Mouse (Mus musculus) layer of hippocampus, adult 9-10 months (tissue): ENCODE measurements at regions not wholly inside any gene's neighbourhood (a gene's known extent, or its start where the extent isn't known, plus 50 kb on each side); places are given as distances from the start of the nearest gene placed in this dataset.
A peak's percentile ranks its signal among the peaks of the same experiment; 100 is the strongest.

ENCODE experiments used
- DNase-seq: peaks from one replicate; pipeline ENCODE4 v3.0.0; 2022; ENCODE audit warnings: low spot score

DNA sequence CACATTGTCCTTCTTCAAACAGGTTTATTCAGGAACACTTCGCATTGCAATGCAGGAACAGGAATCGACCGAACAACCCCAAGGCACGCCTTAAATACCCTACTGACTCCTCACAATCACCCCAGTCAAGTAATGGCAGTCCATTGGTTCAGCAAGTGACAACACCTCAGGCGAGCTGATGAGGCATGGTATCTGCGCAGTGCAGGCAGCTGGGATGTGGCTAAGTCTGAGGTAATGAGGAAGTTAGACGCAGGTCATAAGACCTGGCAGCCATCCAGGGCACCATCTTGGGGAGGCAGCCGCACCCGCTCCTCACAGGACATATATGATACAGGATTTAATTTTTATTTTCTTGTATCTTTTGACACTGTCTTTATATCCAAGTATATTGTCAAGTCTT is 1251.6 kb downstream of the Basp1 start:
- DNase-seq, result no peak

DNA sequence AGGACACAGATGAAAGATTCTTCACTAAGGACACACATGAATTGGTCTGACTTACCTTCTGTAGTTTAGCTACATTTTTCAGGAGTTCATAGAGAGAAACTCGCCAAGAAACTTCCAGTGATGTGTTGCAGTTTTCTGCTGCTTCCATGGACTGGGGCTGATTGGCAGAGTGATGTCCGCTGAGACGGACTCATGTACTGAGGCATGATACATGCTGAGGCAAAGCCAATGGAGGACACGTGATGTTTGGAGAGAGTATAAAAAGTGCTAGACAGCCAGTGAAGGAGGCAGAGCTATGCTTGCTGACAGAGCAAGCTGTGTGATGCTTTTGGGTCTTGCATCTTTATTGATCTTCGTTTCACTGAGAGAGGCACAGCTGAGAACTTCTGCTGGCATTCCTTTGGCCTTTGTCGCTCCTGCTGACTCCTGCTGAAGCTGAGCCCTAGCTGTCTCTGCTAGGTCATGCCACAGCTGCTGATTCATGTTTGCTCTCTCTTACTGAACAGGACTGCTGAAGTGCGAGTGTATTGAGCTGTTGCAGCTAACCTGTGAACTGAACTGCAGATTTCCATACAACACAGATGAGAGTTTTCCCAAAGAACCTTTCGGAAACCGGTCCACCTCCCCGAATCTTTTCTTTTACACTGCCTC is 1255.7 kb downstream of the Basp1 start:
- no peak for DNase-seq

DNA sequence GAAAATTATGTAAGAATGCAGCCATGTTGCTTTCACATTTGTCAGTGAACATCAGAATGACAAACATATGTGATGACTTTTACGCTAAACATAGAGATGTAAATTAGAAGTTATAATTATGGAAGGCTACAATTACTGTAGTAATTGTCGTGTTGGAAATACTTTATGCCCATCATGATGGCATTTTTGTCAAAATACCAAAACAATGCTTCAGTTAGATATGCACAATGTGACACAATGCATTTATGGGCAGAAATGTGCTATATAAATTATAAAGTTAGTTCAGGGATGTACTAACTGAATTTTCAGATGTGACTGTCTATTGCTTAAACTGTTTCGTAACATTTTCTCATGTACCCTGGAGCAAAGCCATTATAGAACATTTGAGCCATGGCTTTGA is 1259.3 kb downstream of the Basp1 start:
- DNase-seq, result no peak

DNA sequence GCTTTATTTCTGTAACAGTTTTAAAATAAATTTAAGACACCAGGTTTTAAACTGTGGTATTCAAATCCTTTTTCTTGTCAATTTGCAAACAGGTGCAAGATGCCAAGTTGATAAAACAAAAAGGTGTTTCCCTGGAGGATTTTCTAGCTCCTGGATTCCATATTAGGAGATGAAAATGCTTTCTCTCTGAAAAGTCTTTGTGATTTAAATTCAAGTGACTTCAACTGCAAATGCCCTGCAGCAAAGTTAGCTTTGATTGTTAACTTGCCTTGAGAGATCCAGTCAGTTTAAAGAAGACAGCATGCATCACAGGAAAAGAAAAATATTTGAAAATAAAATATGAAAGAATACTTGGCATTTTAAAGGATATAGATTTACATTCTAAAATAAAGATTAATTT is 1289.3 kb downstream of the Basp1 start:
- no peak for DNase-seq

DNA sequence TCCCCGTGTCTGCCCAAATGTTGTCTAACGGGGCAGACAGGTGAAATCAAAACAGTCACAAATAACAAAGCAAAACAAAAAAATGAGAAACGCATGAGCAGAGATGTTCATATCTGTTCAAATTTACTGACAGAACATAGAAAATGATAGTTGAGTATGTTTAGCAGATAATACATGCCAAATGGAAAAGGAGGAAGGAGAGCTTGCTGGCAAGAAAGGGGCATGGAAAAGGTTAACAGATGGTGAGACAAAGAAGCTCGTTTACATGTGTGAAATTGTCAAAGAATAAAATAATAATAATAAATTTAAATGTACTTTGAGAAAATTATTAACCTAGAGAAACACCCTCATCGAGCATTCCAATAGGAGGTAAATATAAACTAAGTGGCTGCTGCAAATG is 1327.3 kb downstream of the Basp1 start:
- no peak for DNase-seq

DNA sequence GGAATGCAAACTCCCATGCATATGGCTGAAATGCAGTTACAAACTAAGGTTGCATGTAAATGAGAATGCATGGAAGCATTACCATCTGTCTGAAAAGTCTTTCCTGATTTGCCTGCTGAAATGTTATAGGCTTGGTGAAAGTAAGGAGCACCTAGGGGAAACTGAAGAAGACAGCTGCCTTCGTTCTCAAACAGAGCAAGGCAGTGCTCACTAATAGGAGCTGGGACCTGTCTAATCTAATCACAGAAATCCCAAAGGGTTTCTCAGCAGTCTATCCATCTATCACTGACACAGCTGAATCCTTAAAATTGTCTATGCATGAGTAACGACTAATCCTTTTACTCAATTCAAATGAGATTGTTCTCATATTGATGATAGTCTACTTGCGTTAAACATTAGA is 1360.4 kb downstream of the Basp1 start:
- DNase-seq, result no peak

DNA sequence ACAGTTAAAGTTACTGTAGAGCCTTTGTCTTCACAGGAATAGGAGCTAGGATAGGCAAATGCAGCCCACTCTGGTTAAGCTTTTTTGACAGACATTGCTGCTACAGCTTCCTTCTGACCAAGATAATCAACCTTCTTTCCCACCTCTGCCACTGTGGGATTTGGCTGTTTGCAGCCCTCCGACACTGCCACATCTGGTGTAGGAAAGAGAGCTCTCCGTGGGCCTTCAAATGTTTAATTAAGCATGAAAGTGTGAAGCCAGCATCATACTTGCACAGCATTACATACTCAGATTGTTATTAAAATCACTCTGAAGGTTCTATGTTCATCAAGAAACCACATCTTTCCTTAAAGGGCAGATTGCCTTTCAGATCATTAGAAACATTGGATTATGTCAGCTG is 1372.7 kb downstream of the Basp1 start:
- DNase-seq, result no peak

DNA sequence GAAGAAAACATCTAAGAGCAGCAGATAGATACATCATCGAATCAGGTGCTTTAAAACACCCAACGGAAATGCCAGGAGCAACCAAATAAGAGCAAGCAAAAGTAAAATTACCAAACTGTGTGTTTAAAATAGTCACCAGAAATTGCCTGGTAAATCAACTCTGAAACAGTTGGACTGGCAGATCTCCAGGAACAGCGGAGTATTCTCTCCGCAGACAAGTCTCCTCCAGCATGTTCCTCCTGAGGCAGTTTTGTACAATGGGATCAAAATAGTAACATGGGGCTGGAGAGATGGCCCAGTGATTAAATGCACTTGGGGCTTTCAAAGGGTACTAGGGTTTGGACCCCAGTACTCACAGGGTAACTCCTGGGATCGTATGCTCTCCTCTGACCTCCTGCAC is 1374.4 kb downstream of the Basp1 start:
- DNase-seq, result peak; percentile 51

DNA sequence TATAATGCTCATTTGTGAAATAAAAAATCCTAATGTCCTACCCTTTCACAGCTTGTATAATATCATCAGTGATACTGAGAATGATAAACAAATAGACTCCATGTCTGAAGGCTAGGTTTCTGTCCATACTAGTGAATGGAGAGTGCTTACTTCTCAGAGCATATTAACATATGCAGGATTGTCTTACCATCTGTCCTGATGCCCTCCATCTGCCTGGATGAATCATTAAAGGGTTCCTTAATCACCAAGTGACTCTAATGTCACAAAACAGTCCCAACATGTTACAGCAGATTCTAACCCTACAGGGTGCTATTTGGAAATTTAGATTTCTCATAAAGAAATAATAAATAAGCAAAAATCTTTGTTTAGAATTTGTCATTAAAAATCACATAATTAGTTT is 1391.4 kb downstream of the Basp1 start:
- peak; percentile 4 for DNase-seq

DNA sequence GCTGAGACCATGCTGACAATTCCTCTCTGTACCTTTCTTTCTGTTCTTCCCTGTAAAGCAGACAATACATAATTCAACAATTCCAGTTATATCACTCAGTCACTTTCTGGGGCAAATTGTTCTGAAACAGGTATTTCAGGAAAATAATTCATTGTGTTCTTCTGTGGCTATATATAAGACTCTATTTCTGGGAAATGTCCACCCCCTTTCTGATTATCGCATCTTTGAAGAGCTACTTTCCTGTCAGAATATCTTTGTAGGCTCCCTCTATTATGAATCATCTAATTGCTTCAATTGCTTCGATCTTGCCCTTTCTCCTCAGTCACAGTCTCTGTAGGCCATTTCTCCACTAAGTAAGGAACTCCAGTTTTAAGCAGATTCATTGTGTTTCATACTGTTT is 1408.9 kb downstream of the Basp1 start:
- DNase-seq, result no peak

DNA sequence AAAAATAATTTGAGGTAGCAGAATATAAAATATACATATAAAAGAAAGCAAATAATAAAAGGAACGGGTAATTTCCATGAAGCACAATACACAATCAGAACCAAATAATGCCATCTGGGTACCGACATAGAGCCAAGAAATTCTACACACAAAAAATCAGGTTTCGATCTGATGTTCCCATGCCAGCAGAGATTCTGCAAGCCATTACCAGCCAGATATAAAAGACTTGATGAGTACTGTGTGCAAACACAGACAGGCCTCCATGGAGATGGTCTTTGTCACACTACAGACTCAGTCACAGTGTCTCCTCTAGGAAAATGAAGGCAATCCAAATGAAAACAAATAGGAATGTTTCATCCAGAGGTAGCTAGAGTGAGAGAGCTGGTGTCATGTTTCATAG is 1430.7 kb downstream of the Cdh18 start:
- peak; percentile 10 for DNase-seq
